Mouse (Mus musculus): Measurements from ENCODE around the gene Nudt22. TPM values are rescaled to one million over a fixed set of nuclear protein-coding genes. Genes with fewer than 3 reads are reported as not detected.

The Nudt22 gene
- total and polyA plus RNA-seq, 3 experiments, result 25.5 to 44.5 (median 33.6) TPM

DNA sequence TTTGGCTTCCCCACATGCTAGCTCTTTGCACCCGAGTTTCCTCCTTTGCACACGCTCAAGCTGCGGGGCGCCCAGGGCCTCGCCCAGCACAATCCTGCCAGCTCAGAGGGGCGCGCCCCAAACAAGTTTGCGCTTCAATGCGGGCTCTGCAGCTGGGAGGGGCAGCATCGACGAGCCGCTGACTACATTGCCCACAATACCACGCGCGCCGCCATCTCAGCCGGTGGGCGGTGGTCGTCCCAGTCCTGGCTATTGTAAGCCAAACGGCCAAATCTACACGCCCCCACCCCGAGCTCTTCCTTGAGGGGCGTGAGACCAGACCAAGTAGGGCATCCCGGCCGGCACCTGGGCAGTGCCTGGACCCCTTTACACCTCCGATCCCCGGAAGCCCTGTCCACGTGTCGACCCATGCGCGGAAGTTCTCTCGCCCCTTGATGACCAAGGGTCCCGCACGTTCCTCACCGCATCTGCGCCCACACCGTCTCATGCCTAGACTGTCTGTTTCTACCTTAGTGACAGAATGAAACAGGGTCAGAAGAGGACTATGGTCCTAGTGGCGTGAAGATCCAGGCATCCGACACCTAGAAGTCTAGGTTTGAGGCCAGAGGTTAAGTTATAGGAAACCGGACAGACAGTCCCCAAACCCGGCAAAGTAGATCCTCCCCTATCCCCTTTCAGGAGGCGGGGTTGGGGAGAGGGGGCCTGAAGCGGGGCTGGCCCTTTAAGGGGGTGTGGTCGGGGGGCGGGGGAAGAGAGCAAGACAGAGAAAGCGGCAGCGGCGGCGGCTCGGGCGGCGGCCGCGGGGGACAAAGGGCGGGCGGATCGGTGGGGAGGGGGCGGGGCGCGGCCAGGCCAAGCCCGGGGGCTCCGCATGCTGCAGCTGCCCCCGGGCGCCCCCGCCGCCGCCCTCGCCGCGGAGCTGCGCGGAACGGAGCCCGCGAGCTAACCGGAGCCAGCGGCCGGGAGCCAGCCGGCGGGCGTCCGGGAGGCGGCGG, 21.4 kb downstream of the Nudt22 start, which contains the start of gene Ppp1r14b:
Gene Ppp1r14b, plus strand, starts transcription at position 758 of the 995 bp plus-strand sequence.
- H3K4me3 ChIP-seq, result peak within 1 kb of the TSS; percentile 68
- H3K9ac ChIP-seq (ENCODE audit: low read depth, low read length), result peak within 1 kb of the TSS; percentile 69
- 0 out of 2 replicates have a peak, but pooled peaks have one; percentile 44 for TF ChIP-seq POLR2A (IDR thresholded peaks at IDR 0.05; ENCODE audit: insufficient read depth, low read depth, low read length)
- no peak for TF ChIP-seq EP300 (IDR thresholded peaks at IDR 0.05; ENCODE audit: insufficient read depth, low read depth, low read length)
- peak; percentile 84 to 87 for DNase-seq
- intact Hi-C loops (cut with DNase I), result loop anchor here (5.0 kb wide), 1 partner anchor 32 kb away; the partner anchor contains the start of genes Bad and Gpr137
- peak within 1 kb of the TSS; percentile 83 for H3K27ac ChIP-seq
- WGBS, result 3% methylated on average over 75 of the region's 84 CpGs
- no peaks in the 10 kb centered on the region for H3K79me2 ChIP-seq (replicated peaks; ENCODE audit: control insufficient read depth, insufficient read depth, low read length)
- H3K27me3 ChIP-seq (ENCODE audit: control insufficient read depth, insufficient read depth, low read length), result no peaks in the 10 kb centered on the region
- no peaks in the 10 kb centered on the region for H3K36me3 ChIP-seq (ENCODE audit: control insufficient read depth, insufficient read depth, low read length)
- H3K4me1 ChIP-seq (ENCODE audit: control insufficient read depth, insufficient read depth, low read length), result peaks cover 5% of the 10 kb centered on the region

DNA sequence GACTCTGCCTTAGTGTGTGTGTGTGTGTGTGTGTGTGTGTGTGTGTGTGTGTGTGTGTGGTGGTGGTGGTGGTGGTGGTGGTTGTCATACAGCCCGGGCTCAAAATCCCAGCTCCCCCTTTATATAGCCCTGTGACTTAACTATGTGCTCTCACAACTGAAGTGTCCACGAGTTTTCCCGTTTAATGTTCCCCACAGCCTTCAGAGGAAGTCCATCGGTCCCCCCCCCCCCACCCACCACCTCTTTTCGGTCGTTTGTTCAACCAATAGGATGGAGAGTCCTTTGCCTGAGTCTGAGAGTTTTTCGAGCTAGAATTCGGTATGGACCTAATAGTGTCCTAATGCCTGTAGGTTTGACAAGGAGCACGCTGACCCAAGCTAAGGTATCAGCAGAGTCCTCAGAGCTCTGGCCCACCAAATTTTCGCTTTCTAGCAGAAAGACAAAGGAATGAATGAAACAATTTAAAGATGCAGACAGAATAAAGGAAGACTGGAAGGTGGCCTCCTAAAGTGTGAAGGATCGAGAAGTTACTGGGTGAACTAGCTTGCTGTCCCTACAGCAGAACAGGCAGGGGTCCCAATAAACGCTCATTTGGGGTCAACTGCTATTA, 22.2 kb downstream of the Nudt22 start:
- Histone ChIP-seq H3K9ac (ENCODE audit: low read depth, low read length) (no peak overlapping the region), H3K4me3 (peak overlapping the region; percentile 68), H3K4me1 (ENCODE audit: control insufficient read depth, insufficient read depth, low read length) (peaks cover 5% of the 10 kb centered on the region), H3K27me3 (ENCODE audit: control insufficient read depth, insufficient read depth, low read length) (no peaks in the 10 kb centered on the region), H3K27ac (peak overlapping the region; percentile 83), H3K36me3 (ENCODE audit: control insufficient read depth, insufficient read depth, low read length) (no peaks in the 10 kb centered on the region), H3K79me2 (replicated peaks; ENCODE audit: control insufficient read depth, insufficient read depth, low read length) (no peaks in the 10 kb centered on the region)
- TF ChIP-seq EP300 (IDR thresholded peaks at IDR 0.05; ENCODE audit: insufficient read depth, low read depth, low read length), result no peak
- no peak for TF ChIP-seq CTCF (IDR thresholded peaks at IDR 0.05)
- no peak for TF ChIP-seq POLR2A (IDR thresholded peaks at IDR 0.05; ENCODE audit: insufficient read depth, low read depth, low read length)
- 40% methylated on average over 12 of the region's 12 CpGs for WGBS
- no peak for DNase-seq
- intact Hi-C loops (cut with DNase I), result no loop called here

DNA sequence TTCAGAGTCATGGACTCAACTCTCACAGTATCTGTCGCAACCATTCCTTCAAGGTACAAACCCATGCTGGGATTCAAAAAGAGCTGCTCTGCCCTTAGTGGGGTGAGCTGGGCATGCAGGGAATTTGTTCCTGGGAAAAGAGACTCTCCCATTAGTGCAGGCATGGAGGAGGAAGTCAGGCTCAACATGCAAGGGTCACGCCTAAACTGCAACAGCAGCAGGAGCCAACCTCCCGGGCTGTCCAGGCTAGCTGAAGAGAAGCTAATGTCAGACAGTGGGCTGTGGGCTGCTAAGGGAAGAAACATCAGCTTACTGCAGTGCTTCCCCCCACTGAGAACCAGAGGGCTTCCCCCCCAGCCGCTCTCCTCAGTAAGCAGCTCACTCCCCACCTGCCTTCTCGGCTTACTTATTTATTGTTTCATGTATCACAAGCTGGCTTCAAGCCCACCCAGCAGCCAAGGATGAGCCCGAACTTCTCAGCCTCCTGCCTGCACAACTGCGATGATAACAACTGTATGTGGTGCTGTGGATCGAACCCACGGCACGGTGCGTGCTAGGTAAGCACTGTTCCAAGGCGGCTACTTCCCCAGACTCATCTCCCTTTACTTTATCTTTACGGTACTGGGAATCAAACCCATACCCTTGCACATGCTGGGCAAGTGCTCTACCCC, 23.5 kb downstream of the Nudt22 start:
- intact Hi-C loops (cut with DNase I), result no loop called here
- Histone ChIP-seq H3K36me3 (ENCODE audit: control insufficient read depth, insufficient read depth, low read length) (no peaks in the 10 kb centered on the region), H3K27me3 (ENCODE audit: control insufficient read depth, insufficient read depth, low read length) (no peaks in the 10 kb centered on the region), H3K4me1 (ENCODE audit: control insufficient read depth, insufficient read depth, low read length) (peaks cover 5% of the 10 kb centered on the region), H3K4me3 (no peak overlapping the region), H3K79me2 (replicated peaks; ENCODE audit: control insufficient read depth, insufficient read depth, low read length) (no peaks in the 10 kb centered on the region; the same call in 1 of the 2 replicates), H3K27ac (no peak overlapping the region), H3K9ac (ENCODE audit: low read depth, low read length) (no peak overlapping the region)
- no peak for TF ChIP-seq EP300 (IDR thresholded peaks at IDR 0.05; ENCODE audit: insufficient read depth, low read depth, low read length)
- no peak for TF ChIP-seq CTCF (IDR thresholded peaks at IDR 0.05)
- TF ChIP-seq POLR2A (IDR thresholded peaks at IDR 0.05; ENCODE audit: insufficient read depth, low read depth, low read length), result no peak
- no peak for DNase-seq
- WGBS, result 77% methylated on average over 13 of the region's 13 CpGs

DNA sequence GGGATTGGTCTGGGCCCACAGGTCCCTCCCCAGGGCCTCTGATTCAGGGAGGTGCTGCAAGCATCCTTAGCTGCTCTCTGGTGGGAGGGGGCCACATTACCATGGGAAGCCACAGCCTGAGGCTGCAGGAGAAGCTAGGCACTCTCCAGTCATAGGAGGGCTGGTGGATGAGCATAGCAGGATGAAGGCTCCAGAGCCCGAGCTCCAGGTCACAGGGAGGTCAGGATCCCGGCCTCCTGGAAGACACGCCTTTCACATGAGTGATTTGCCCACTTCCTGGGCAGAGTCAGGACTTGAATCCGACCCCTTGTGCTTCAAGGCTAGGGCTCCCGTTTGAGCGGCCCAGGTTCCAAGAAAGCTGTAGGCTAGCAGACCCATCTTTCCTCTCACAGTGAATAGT, 24.3 kb downstream of the Nudt22 start:
- Histone ChIP-seq H3K9ac (ENCODE audit: low read depth, low read length) (no peak overlapping the region), H3K4me3 (no peak overlapping the region), H3K36me3 (ENCODE audit: control insufficient read depth, insufficient read depth, low read length) (no peaks in the 10 kb centered on the region), H3K27ac (no peak overlapping the region), H3K27me3 (ENCODE audit: control insufficient read depth, insufficient read depth, low read length) (no peaks in the 10 kb centered on the region), H3K79me2 (replicated peaks; ENCODE audit: control insufficient read depth, insufficient read depth, low read length) (no peaks in the 10 kb centered on the region; the same call in 1 of the 2 replicates), H3K4me1 (ENCODE audit: control insufficient read depth, insufficient read depth, low read length) (peaks cover 4% of the 10 kb centered on the region)
- intact Hi-C loops (cut with DNase I), result no loop called here
- TF ChIP-seq EP300 (IDR thresholded peaks at IDR 0.05; ENCODE audit: insufficient read depth, low read depth, low read length) (no peak), CTCF (IDR thresholded peaks at IDR 0.05) (no peak), POLR2A (IDR thresholded peaks at IDR 0.05; ENCODE audit: insufficient read depth, low read depth, low read length) (no peak)
- 47% methylated on average over 6 of the region's 6 CpGs for WGBS
- DNase-seq, result no peak

DNA sequence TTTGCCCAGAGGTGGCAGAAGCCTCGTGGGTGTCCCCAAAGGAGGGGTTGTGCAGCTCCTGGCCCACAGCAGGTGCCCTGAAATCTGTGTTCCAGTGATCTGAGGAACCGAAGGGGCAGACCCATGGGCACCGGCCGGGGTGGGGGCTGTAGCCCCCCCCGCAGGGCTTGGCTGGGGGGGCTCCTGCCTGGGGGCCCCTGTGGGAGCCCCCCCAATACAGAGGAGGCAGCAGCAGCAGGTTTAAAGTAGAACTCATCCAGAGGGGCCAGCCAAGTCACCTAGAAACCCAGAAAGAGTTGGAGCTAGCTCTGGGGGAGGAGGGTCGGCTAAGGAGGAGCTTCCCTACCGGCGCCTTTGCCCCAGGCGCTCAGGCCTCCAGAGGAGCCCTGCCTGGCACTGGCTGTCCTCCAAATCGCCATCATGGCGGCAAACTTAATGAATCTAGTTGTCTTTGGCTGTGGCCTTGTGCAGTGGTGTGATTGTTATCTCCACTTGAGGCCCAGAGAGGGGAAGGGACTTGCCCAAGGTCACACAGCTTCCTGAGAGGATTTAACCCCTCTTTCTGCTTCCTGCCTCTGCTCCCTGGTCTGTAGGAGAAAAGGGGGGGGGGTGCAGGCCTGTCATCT, 25.3 kb downstream of the Nudt22 start:
- no peak for TF ChIP-seq POLR2A (IDR thresholded peaks at IDR 0.05; ENCODE audit: insufficient read depth, low read depth, low read length)
- TF ChIP-seq EP300 (IDR thresholded peaks at IDR 0.05; ENCODE audit: insufficient read depth, low read depth, low read length), result no peak
- no peak for TF ChIP-seq CTCF (IDR thresholded peaks at IDR 0.05)

More for the DNA sequence above, 25.3 kb downstream of the Nudt22 start:
- no peak overlapping the region for H3K27ac ChIP-seq
- H3K9ac ChIP-seq (ENCODE audit: low read depth, low read length), result no peak overlapping the region
- peaks cover 2% of the 10 kb centered on the region for H3K4me1 ChIP-seq (ENCODE audit: control insufficient read depth, insufficient read depth, low read length)
- H3K36me3 ChIP-seq (ENCODE audit: control insufficient read depth, insufficient read depth, low read length), result no peaks in the 10 kb centered on the region
- WGBS, result 33% methylated on average over 11 of the region's 11 CpGs
- DNase-seq, result no peak
- intact Hi-C loops (cut with DNase I), result no loop called here
- no peaks in the 10 kb centered on the region for H3K27me3 ChIP-seq (ENCODE audit: control insufficient read depth, insufficient read depth, low read length)
- H3K79me2 ChIP-seq (replicated peaks; ENCODE audit: control insufficient read depth, insufficient read depth, low read length), result no peaks in the 10 kb centered on the region; the same call in 1 of the 2 replicates
- no peak overlapping the region for H3K4me3 ChIP-seq
